Mouse (Mus musculus) ES-Bruce4 (cell line): ENCODE measurements around the gene Treh. TPM values are rescaled to one million over a fixed set of nuclear protein-coding genes. Genes with fewer than 3 reads are reported as not detected.

Experiments
- H3K27ac ChIP-seq: 2 replicates; pipeline ENCODE4 v1.5.1; 2012; ENCODE audit warnings: low read length, inconsistent platforms; ENCODE audit not compliant: insufficient read depth
- H3K27me3 ChIP-seq: 2 replicates; pipeline ENCODE4 v1.6.1; 2012; ENCODE audit warnings: mild to moderate bottlenecking, low read length, inconsistent platforms; ENCODE audit not compliant: control insufficient read depth, poor library complexity, insufficient read depth, severe bottlenecking
- H3K36me3 ChIP-seq: 2 replicates; pipeline ENCODE4 v1.6.1; 2012; ENCODE audit warnings: inconsistent platforms, mild to moderate bottlenecking, low read length, moderate library complexity; ENCODE audit not compliant: control insufficient read depth, poor library complexity, insufficient read depth, severe bottlenecking
- H3K4me1 ChIP-seq: one replicate; pipeline ENCODE4 v1.8.1; 2011; ENCODE audit warnings: low read length; ENCODE audit not compliant: control insufficient read depth, insufficient read depth
- H3K4me3 ChIP-seq: 2 replicates; pipeline ENCODE4 v1.5.1; 2011; ENCODE audit warnings: low read depth, mild to moderate bottlenecking, low read length
- H3K9ac ChIP-seq: 2 replicates; pipeline ENCODE4 v1.6.1; 2012; ENCODE audit warnings: low read depth, mild to moderate bottlenecking, inconsistent platforms; ENCODE audit not compliant: poor library complexity, severe bottlenecking
- H3K9me3 ChIP-seq: replicated peaks from 2 replicates; pipeline ENCODE4 v1.6.1; 2012; ENCODE audit warnings: mild to moderate bottlenecking, low read length, inconsistent platforms; ENCODE audit not compliant: control insufficient read depth, poor library complexity, insufficient read depth, severe bottlenecking
- CTCF ChIP-seq: IDR thresholded peaks from one replicate; pipeline ENCODE4 v1.8.1; 2011; ENCODE audit warnings: low read depth, low read length
- EP300 ChIP-seq: IDR thresholded peaks from 2 replicates; pipeline ENCODE4 v1.6.1; 2011; ENCODE audit warnings: low read depth, low read length; ENCODE audit not compliant: insufficient read depth
- POLR2A ChIP-seq: IDR thresholded peaks from one replicate; pipeline ENCODE4 v1.8.1; 2011; ENCODE audit warnings: low read length; ENCODE audit not compliant: insufficient read depth
- polyA plus RNA-seq: library from polyadenylated mRNA; stranded (reverse); fragments of >200 nt; gene quantifications from 2 replicates; pipeline ENCODE4 v1.2.4, GENCODE M21; 2011; ENCODE audit warnings: low read depth; ENCODE audit not compliant: missing spikeins, insufficient read depth, insufficient read length

Gene Treh
- polyA plus RNA-seq, 1 experiment, result not detected

- H3K27me3 ChIP-seq, result no peaks in the 10 kb centered on the region
- H3K9ac ChIP-seq, result no peak overlapping the region
- no peaks in the 10 kb centered on the region for H3K4me1 ChIP-seq
- H3K36me3 ChIP-seq, result no peaks in the 10 kb centered on the region
- no peaks in the 10 kb centered on the region for H3K9me3 ChIP-seq
- H3K27ac ChIP-seq, result no peak overlapping the region
- no peak for TF ChIP-seq POLR2A
- TF ChIP-seq CTCF, result no peak
- no peak for TF ChIP-seq EP300
- no peak overlapping the region for H3K4me3 ChIP-seq
Observed at GRCm38 (mm10) chr9:44723008-44723407, 50.0 kb downstream of the Treh start.

GRCm38 (mm10) chr9:44723521-44724041 lies 50.5 kb downstream of the Treh start:
- Histone ChIP-seq H3K27ac (no peak overlapping the region), H3K9ac (no peak overlapping the region), H3K4me3 (no peak overlapping the region), H3K27me3 (no peaks in the 10 kb centered on the region), H3K36me3 (no peaks in the 10 kb centered on the region), H3K9me3 (no peaks in the 10 kb centered on the region), H3K4me1 (no peaks in the 10 kb centered on the region)
- TF ChIP-seq CTCF, result no peak
- no peak for TF ChIP-seq POLR2A
- TF ChIP-seq EP300, result no peak

- no peaks in the 10 kb centered on the region for H3K9me3 ChIP-seq
- no peak overlapping the region for H3K9ac ChIP-seq
- H3K27me3 ChIP-seq, result no peaks in the 10 kb centered on the region
- no peak for TF ChIP-seq CTCF
- H3K4me3 ChIP-seq, result no peak overlapping the region
- no peaks in the 10 kb centered on the region for H3K4me1 ChIP-seq
- H3K36me3 ChIP-seq, result no peaks in the 10 kb centered on the region
- H3K27ac ChIP-seq, result no peak overlapping the region
Observed at GRCm38 (mm10) chr9:44724223-44724622, 51.2 kb downstream of the Treh start.

GRCm38 (mm10) chr9:44724665-44725064 lies 51.6 kb downstream of the Treh start:
- Histone ChIP-seq H3K27me3 (no peaks in the 10 kb centered on the region), H3K36me3 (no peaks in the 10 kb centered on the region), H3K4me1 (no peaks in the 10 kb centered on the region), H3K4me3 (no peak overlapping the region), H3K9me3 (no peaks in the 10 kb centered on the region), H3K27ac (no peak overlapping the region), H3K9ac (no peak overlapping the region)
- TF ChIP-seq CTCF, result no peak
- no peak for TF ChIP-seq POLR2A
- TF ChIP-seq EP300, result no peak

GRCm38 (mm10) chr9:44726431-44727146 lies 53.6 kb downstream of the Treh start:
- Histone ChIP-seq H3K4me3 (no peak overlapping the region), H3K27me3 (no peaks in the 10 kb centered on the region)

GRCm38 (mm10) chr9:44727441-44727840 lies 54.4 kb downstream of the Treh start:
- H3K4me1 ChIP-seq, result no peaks in the 10 kb centered on the region
- TF ChIP-seq CTCF (no peak), POLR2A (no peak), EP300 (no peak)
- H3K9me3 ChIP-seq, result no peaks in the 10 kb centered on the region
- no peak overlapping the region for H3K9ac ChIP-seq
- no peaks in the 10 kb centered on the region for H3K36me3 ChIP-seq
- no peaks in the 10 kb centered on the region for H3K27me3 ChIP-seq
- H3K4me3 ChIP-seq, result no peak overlapping the region
- no peak overlapping the region for H3K27ac ChIP-seq

More at GRCm38 (mm10) chr9:44726431-44727146, 53.6 kb downstream of the Treh start:
- Histone ChIP-seq H3K36me3 (no peaks in the 10 kb centered on the region), H3K9ac (no peak overlapping the region), H3K4me1 (no peaks in the 10 kb centered on the region), H3K27ac (no peak overlapping the region), H3K9me3 (no peaks in the 10 kb centered on the region)
- TF ChIP-seq CTCF (no peak), EP300 (no peak), POLR2A (no peak)
